Mouse (Mus musculus) E14TG2a.4 (cell line): Measurements from ENCODE around the gene Rgma.

Source experiments
- CTCF ChIP-seq: conservative IDR thresholded peaks from 2 replicates; pipeline ENCODE4 v1.5.1; 2014; ENCODE audit warnings: low read length
- NANOG ChIP-seq: IDR thresholded peaks from 2 replicates; pipeline ENCODE4 v1.6.1; 2014; ENCODE audit warnings: borderline replicate concordance, low read length, mixed read lengths
- POU5F1 ChIP-seq: IDR thresholded peaks from 2 replicates; pipeline ENCODE4 v1.6.1; 2014; ENCODE audit warnings: low read length, borderline replicate concordance

DNA sequence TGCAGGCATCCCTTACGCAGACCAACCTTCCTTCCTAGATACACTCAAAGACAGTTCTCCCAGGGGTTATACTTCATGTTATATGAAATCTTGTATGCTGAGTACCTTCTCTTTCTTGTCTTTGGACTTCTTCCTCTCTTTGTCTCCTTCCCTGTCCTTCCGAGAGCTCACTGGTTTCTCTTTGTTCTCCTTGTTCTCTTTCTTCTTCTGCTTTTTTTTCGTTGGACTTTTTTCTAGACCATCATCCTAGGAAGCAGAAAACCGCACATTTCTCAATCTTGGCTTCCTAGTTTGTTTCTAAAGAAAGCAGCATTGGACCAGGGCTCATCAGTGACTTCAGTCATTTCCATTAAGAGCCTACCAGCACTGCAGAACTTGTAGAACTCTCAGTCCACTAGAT, 76.3 kb downstream of the Rgma start:
- TF ChIP-seq CTCF (no peak), POU5F1 (no peak), NANOG (no peak)
